Mouse (Mus musculus): Measurements from ENCODE around the gene Lypd6b. TPM values are rescaled to one million over a fixed set of nuclear protein-coding genes. Genes with fewer than 3 reads are reported as not detected.

Gene Lypd6b
- polyA plus RNA-seq, 1 experiment: 1.5 TPM

- no peak for TF ChIP-seq POLR2A (IDR thresholded peaks at IDR 0.05; ENCODE audit: low read depth, low read length)
- TF ChIP-seq CTCF (conservative IDR thresholded peaks at IDR 0.05; ENCODE audit: insufficient read depth, insufficient read length, low read depth, low read length): no peak
- no peak for DNase-seq
- 52% methylated on average over 11 of the region's 11 CpGs for WGBS
- Histone ChIP-seq H3K4me1 (ENCODE audit: control insufficient read depth, insufficient read depth, low read length) (no peaks in the 10 kb centered on the region), H3K27me3 (replicated peaks; ENCODE audit: control insufficient read depth, insufficient read depth, low read length) (no peaks in the 10 kb centered on the region), H3K4me3 (ENCODE audit: insufficient read depth, low read depth, low read length) (0 out of 2 replicates have a peak overlapping the region, but pooled peaks have one; percentile 3), H3K36me3 (ENCODE audit: control insufficient read depth, insufficient read depth, low read length) (no peaks in the 10 kb centered on the region), H3K27ac (ENCODE audit: insufficient read depth, low read depth, low read length) (no peak overlapping the region)
Observed at GRCm38 (mm10) chr2:49744251-49745093, 43.0 kb upstream of the Lypd6b start.

GRCm38 (mm10) chr2:49745094-49745781 lies 42.2 kb upstream of the Lypd6b start:
- TF ChIP-seq POLR2A (IDR thresholded peaks at IDR 0.05; ENCODE audit: low read depth, low read length) (no peak), CTCF (conservative IDR thresholded peaks at IDR 0.05; ENCODE audit: insufficient read depth, insufficient read length, low read depth, low read length) (no peak)
- H3K4me1 ChIP-seq (ENCODE audit: control insufficient read depth, insufficient read depth, low read length): no peaks in the 10 kb centered on the region
- H3K27me3 ChIP-seq (replicated peaks; ENCODE audit: control insufficient read depth, insufficient read depth, low read length): no peaks in the 10 kb centered on the region
- H3K4me3 ChIP-seq (ENCODE audit: insufficient read depth, low read depth, low read length): no peak overlapping the region
- 62% methylated on average over 14 of the region's 14 CpGs for WGBS
- DNase-seq: no peak
- H3K27ac ChIP-seq (ENCODE audit: insufficient read depth, low read depth, low read length): no peak overlapping the region
- H3K36me3 ChIP-seq (ENCODE audit: control insufficient read depth, insufficient read depth, low read length): no peaks in the 10 kb centered on the region

- TF ChIP-seq POLR2A (IDR thresholded peaks at IDR 0.05; ENCODE audit: low read depth, low read length): no peak
- no peak for TF ChIP-seq CTCF (conservative IDR thresholded peaks at IDR 0.05; ENCODE audit: insufficient read depth, insufficient read length, low read depth, low read length)
- no peak for DNase-seq
- 50% methylated on average over 7 of the region's 7 CpGs for whole genome bisulfite sequencing
- Histone ChIP-seq H3K36me3 (ENCODE audit: control insufficient read depth, insufficient read depth, low read length) (no peaks in the 10 kb centered on the region), H3K4me3 (ENCODE audit: insufficient read depth, low read depth, low read length) (no peak overlapping the region), H3K27me3 (replicated peaks; ENCODE audit: control insufficient read depth, insufficient read depth, low read length) (no peaks in the 10 kb centered on the region), H3K4me1 (ENCODE audit: control insufficient read depth, insufficient read depth, low read length) (no peaks in the 10 kb centered on the region), H3K27ac (ENCODE audit: insufficient read depth, low read depth, low read length) (no peak overlapping the region)
Observed at GRCm38 (mm10) chr2:49746947-49747346, 40.5 kb upstream of the Lypd6b start.

GRCm38 (mm10) chr2:49747670-49748069 lies 39.8 kb upstream of the Lypd6b start:
- H3K4me3 ChIP-seq (ENCODE audit: insufficient read depth, low read depth, low read length): no peak overlapping the region
- TF ChIP-seq CTCF (conservative IDR thresholded peaks at IDR 0.05; ENCODE audit: insufficient read depth, insufficient read length, low read depth, low read length) (no peak), POLR2A (IDR thresholded peaks at IDR 0.05; ENCODE audit: low read depth, low read length) (no peak)
- 83% methylated on average over 2 of the region's 2 CpGs for WGBS
- no peaks in the 10 kb centered on the region for H3K27me3 ChIP-seq (replicated peaks; ENCODE audit: control insufficient read depth, insufficient read depth, low read length)
- H3K27ac ChIP-seq (ENCODE audit: insufficient read depth, low read depth, low read length): no peak overlapping the region
- H3K4me1 ChIP-seq (ENCODE audit: control insufficient read depth, insufficient read depth, low read length): no peaks in the 10 kb centered on the region
- H3K36me3 ChIP-seq (ENCODE audit: control insufficient read depth, insufficient read depth, low read length): no peaks in the 10 kb centered on the region
- DNase-seq: no peak

GRCm38 (mm10) chr2:49748628-49749342 lies 38.7 kb upstream of the Lypd6b start:
- peak; percentile 43 for TF ChIP-seq CTCF (conservative IDR thresholded peaks at IDR 0.05; ENCODE audit: insufficient read depth, insufficient read length, low read depth, low read length)
- no peak for TF ChIP-seq POLR2A (IDR thresholded peaks at IDR 0.05; ENCODE audit: low read depth, low read length)
- H3K36me3 ChIP-seq (ENCODE audit: control insufficient read depth, insufficient read depth, low read length): no peaks in the 10 kb centered on the region
- no peaks in the 10 kb centered on the region for H3K4me1 ChIP-seq (ENCODE audit: control insufficient read depth, insufficient read depth, low read length)
- WGBS: 84% methylated on average over 14 of the region's 14 CpGs
- H3K27ac ChIP-seq (ENCODE audit: insufficient read depth, low read depth, low read length): no peak overlapping the region
- no peak for DNase-seq
- no peak overlapping the region for H3K4me3 ChIP-seq (ENCODE audit: insufficient read depth, low read depth, low read length)
- H3K27me3 ChIP-seq (replicated peaks; ENCODE audit: control insufficient read depth, insufficient read depth, low read length): no peaks in the 10 kb centered on the region

- Histone ChIP-seq H3K27me3 (replicated peaks; ENCODE audit: control insufficient read depth, insufficient read depth, low read length) (no peaks in the 10 kb centered on the region), H3K4me1 (ENCODE audit: control insufficient read depth, insufficient read depth, low read length) (no peaks in the 10 kb centered on the region), H3K27ac (ENCODE audit: insufficient read depth, low read depth, low read length) (no peak overlapping the region), H3K36me3 (ENCODE audit: control insufficient read depth, insufficient read depth, low read length) (no peaks in the 10 kb centered on the region), H3K4me3 (ENCODE audit: insufficient read depth, low read depth, low read length) (no peak overlapping the region)
- 67% methylated on average over 11 of the region's 11 CpGs for WGBS
- DNase-seq: no peak
- TF ChIP-seq POLR2A (IDR thresholded peaks at IDR 0.05; ENCODE audit: low read depth, low read length) (no peak), CTCF (conservative IDR thresholded peaks at IDR 0.05; ENCODE audit: insufficient read depth, insufficient read length, low read depth, low read length) (no peak)
Observed at GRCm38 (mm10) chr2:49749730-49750576, 37.5 kb upstream of the Lypd6b start.

Data from kidney, adult 2 months (tissue).